Mouse (Mus musculus): ENCODE results near the gene Kcns1. TPM values are rescaled to one million over a fixed set of nuclear protein-coding genes. Genes with fewer than 3 reads are reported as not detected.
A peak's percentile ranks its signal among the peaks of the same experiment; 100 is the strongest.

Gene Kcns1
- polyA plus RNA-seq, 1 experiment from 2014 or later = not detected

DNA sequence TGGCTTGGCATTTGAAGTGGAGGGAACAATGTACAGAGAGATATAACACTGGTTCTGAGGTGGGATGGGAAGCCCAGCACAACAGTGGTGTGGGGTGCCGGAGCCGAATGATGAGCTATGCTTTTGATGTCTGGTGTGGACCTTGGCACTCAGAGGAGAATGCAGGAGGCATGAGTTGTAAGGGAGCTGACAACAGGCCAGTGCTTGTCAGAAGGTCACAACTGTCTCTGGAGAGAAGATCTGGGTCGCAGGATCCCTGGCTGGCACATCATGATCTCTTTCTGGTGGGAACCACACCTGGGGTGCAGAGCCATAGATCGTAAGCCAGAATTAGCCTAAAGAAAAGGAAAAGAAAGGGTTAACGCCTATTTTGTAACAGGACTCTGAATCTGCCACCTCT lies 6.9 kb upstream of the Kcns1 start:
- Histone ChIP-seq H3K4me1 (ENCODE audit: insufficient read depth) (no peaks in the 10 kb centered on the region), H3K4me3 (ENCODE audit: low read depth, low read length) (no peak overlapping the region), H3K36me3 (replicated peaks; ENCODE audit: insufficient read depth, low read length) (no peaks in the 10 kb centered on the region), H3K9ac (replicated peaks) (no peak overlapping the region), H3K27ac (ENCODE audit: low read depth) (no peak overlapping the region), H3K4me2 (ENCODE audit: low read depth, low read length) (no peak overlapping the region), H3K27me3 (ENCODE audit: insufficient read depth, low read length) (0 out of 2 replicates have a peak, but pooled peaks cover 5% of the 10 kb centered on the region), H3K9me3 (ENCODE audit: low read length) (no peaks in the 10 kb centered on the region)
- ATAC-seq (no peak), DNase-seq (no peak)
- no peak for TF ChIP-seq EP300 (IDR thresholded peaks at IDR 0.05; ENCODE audit: low read depth)
- TF ChIP-seq CTCF (IDR thresholded peaks at IDR 0.05; ENCODE audit: low read depth) = no peak
- 77% methylated on average over 5 of the region's 5 CpGs for WGBS (ENCODE audit: insufficient replicate concordance)

DNA sequence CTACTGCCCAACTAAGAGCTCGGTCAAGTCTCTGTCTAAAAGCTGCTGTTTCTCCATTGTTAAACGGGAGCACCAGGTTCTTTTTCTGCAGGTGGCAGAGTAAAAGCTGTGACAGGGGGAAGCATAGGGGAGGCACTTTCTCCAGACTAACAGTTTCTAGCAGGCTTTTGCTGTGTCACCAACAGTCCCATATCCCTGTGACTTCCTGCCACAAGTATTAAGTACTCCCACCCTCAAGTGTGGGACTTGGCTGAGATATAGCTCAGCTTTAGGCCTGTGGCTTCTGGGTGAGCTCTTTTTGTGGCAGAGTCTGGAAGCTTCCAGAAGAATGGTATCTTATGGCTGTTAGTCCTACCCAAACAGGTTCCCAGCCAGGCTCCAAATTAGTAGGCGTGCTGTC lies 4.9 kb upstream of the Kcns1 start:
- no peak overlapping the region for H3K4me2 ChIP-seq (ENCODE audit: low read depth, low read length)
- ATAC-seq (no peak), DNase-seq (no peak)
- 51% methylated on average over 3 of the region's 3 CpGs for WGBS (ENCODE audit: insufficient replicate concordance)
- H3K9ac ChIP-seq (replicated peaks) = no peak overlapping the region
- no peak overlapping the region for H3K27ac ChIP-seq (ENCODE audit: low read depth)
- H3K36me3 ChIP-seq (replicated peaks; ENCODE audit: insufficient read depth, low read length) = no peaks in the 10 kb centered on the region
- no peak for TF ChIP-seq CTCF (IDR thresholded peaks at IDR 0.05; ENCODE audit: low read depth)
- TF ChIP-seq EP300 (IDR thresholded peaks at IDR 0.05; ENCODE audit: low read depth) = no peak
- peaks cover 17% of the 10 kb centered on the region for H3K27me3 ChIP-seq (ENCODE audit: insufficient read depth, low read length)
- H3K9me3 ChIP-seq (ENCODE audit: low read length) = no peaks in the 10 kb centered on the region
- no peaks in the 10 kb centered on the region for H3K4me1 ChIP-seq (ENCODE audit: insufficient read depth)
- H3K4me3 ChIP-seq (ENCODE audit: low read depth, low read length) = no peak overlapping the region

DNA sequence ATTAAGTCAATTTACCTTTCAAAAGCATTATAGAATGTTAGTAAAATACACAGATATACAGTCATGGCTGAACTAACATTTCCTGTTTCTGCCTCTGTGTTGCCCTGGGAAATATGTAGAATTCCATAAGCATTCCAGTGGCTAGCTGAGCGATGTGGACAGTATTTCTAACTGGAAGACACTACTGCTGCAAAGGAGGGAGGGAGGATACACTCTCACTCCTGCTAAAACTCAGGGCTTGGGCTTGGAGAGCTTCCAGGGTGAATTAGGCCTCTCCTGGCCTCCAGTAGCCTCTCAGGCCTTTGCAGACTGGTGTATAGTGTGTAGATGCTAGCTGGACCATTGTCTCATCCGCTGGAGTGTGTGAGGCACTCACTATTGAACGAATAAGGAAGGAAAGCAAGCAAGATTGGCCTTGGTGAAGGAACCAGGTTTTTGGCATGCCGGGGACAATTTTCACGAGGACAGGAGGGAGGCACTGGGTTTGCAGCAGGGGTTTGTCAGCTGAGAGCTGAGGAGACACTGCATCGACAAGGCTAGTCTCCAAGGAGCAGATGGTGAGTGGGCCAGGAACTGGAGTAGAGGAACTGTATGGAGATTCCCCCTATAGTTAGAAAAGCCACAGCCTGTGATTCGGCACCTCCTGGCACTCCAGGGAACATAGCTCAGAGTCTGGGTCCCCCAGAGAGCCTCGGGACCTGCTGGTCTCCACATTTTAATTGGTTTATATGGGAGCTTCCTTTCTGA lies 3.9 kb upstream of the Kcns1 start:
- Histone ChIP-seq H3K27ac (ENCODE audit: low read depth) (no peak overlapping the region), H3K4me3 (ENCODE audit: low read depth, low read length) (no peak overlapping the region), H3K4me2 (ENCODE audit: low read depth, low read length) (no peak overlapping the region), H3K9ac (replicated peaks) (no peak overlapping the region), H3K27me3 (ENCODE audit: insufficient read depth, low read length) (peaks cover 27% of the 10 kb centered on the region), H3K9me3 (ENCODE audit: low read length) (no peaks in the 10 kb centered on the region), H3K4me1 (ENCODE audit: insufficient read depth) (no peaks in the 10 kb centered on the region), H3K36me3 (replicated peaks; ENCODE audit: insufficient read depth, low read length) (no peaks in the 10 kb centered on the region)
- ATAC-seq (no peak), DNase-seq (no peak)
- WGBS (ENCODE audit: insufficient replicate concordance) = 69% methylated on average over 8 of the region's 8 CpGs
- TF ChIP-seq EP300 (IDR thresholded peaks at IDR 0.05; ENCODE audit: low read depth) (no peak), CTCF (IDR thresholded peaks at IDR 0.05; ENCODE audit: low read depth) (no peak)

DNA sequence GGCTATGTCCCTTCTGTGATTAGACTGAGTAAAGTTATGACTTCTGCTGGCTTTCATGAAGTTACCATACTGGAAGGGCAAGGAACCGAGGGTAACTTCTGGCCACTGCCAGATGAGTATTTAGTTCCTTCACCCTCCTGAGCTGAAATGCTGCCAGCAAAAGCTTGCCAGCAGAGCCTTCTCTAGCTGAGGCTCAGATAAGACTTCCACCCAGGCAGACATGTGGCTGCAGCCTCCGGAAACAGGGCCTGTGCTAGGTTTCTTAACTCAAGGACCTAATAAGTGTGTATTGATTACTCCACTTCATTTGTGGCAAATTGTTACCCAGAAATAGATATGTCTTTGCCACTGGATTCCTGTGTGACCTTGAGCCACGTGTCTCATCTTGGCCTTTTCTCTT lies 2.5 kb upstream of the Kcns1 start:
- WGBS (ENCODE audit: insufficient replicate concordance) = 45% methylated on average over 3 of the region's 3 CpGs
- no peak for ATAC-seq
- no peak overlapping the region for H3K4me3 ChIP-seq (ENCODE audit: low read depth, low read length)
- H3K27me3 ChIP-seq (ENCODE audit: insufficient read depth, low read length) = peaks cover 42% of the 10 kb centered on the region
- no peak overlapping the region for H3K9ac ChIP-seq (replicated peaks)
- H3K9me3 ChIP-seq (ENCODE audit: low read length) = no peaks in the 10 kb centered on the region
- no peaks in the 10 kb centered on the region for H3K36me3 ChIP-seq (replicated peaks; ENCODE audit: insufficient read depth, low read length)
- no peak overlapping the region for H3K4me2 ChIP-seq (ENCODE audit: low read depth, low read length)
- no peak for DNase-seq
- no peak for TF ChIP-seq EP300 (IDR thresholded peaks at IDR 0.05; ENCODE audit: low read depth)
- TF ChIP-seq CTCF (IDR thresholded peaks at IDR 0.05; ENCODE audit: low read depth) = no peak
- H3K27ac ChIP-seq (ENCODE audit: low read depth) = no peak overlapping the region
- peaks cover 2% of the 10 kb centered on the region; the same call in 1 of the 2 replicates for H3K4me1 ChIP-seq (ENCODE audit: insufficient read depth)

DNA sequence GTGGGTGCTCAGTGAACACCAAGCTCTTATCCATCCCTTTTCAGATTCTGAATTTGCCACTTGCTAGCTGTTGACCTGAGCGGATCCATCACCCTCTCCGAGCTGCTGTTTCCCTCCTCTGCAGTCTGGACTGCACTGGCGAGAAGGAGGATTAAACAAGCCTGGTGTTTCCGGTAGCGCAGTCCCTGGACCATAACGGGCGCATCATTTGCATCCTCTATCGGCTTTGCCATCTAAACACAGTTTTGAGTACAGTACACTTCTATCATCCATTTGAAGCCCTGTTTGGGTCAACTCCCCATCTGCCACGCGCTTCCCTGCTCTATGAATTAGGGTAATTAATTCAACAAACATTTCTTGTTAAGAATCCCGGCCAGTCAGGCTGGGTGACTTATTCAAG lies 587 bp downstream of the Kcns1 start:
- WGBS (ENCODE audit: insufficient replicate concordance) = 5% methylated on average over 11 of the region's 11 CpGs
- Histone ChIP-seq H3K36me3 (replicated peaks; ENCODE audit: insufficient read depth, low read length) (no peaks in the 10 kb centered on the region), H3K9me3 (ENCODE audit: low read length) (no peaks in the 10 kb centered on the region), H3K4me1 (ENCODE audit: insufficient read depth) (peaks cover 5% of the 10 kb centered on the region; the same call in 1 of the 2 replicates), H3K27me3 (ENCODE audit: insufficient read depth, low read length) (peaks cover 66% of the 10 kb centered on the region), H3K4me2 (ENCODE audit: low read depth, low read length) (no peak overlapping the region), H3K4me3 (ENCODE audit: low read depth, low read length) (no peak overlapping the region), H3K27ac (ENCODE audit: low read depth) (no peak overlapping the region), H3K9ac (replicated peaks) (no peak overlapping the region)
- TF ChIP-seq EP300 (IDR thresholded peaks at IDR 0.05; ENCODE audit: low read depth) = no peak
- TF ChIP-seq CTCF (IDR thresholded peaks at IDR 0.05; ENCODE audit: low read depth) = no peak
- DNase-seq = no peak
- ATAC-seq = no peak

DNA sequence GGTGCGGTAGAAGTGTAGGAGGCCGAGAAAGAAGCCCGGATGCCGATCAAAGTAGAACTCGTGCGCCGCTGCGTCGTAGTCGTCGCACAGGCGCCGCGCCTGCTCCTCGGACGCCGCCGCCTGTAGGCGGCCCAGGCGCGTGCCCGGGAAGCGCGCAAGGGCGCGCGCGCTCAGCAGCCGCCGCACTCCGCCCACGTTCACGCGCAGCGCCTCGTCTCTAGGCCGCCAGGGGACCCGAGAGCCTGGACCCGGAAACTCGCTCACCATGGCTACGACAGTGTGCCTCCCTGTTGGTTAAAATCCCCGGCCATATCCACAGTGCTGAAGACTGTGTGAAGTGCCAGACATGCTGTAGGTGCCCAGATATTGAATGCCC lies 2.4 kb downstream of the Kcns1 start:
- no peak for ATAC-seq
- peaks cover 5% of the 10 kb centered on the region; the same call in 1 of the 2 replicates for H3K4me1 ChIP-seq (ENCODE audit: insufficient read depth)
- no peak for TF ChIP-seq CTCF (IDR thresholded peaks at IDR 0.05; ENCODE audit: low read depth)
- TF ChIP-seq EP300 (IDR thresholded peaks at IDR 0.05; ENCODE audit: low read depth) = no peak
- no peaks in the 10 kb centered on the region for H3K9me3 ChIP-seq (ENCODE audit: low read length)
- no peak for DNase-seq
- 0 out of 2 replicates have a peak overlapping the region, but pooled peaks have one; percentile 24 for H3K4me3 ChIP-seq (ENCODE audit: low read depth, low read length)
- H3K27me3 ChIP-seq (ENCODE audit: insufficient read depth, low read length) = peaks cover 63% of the 10 kb centered on the region
- H3K36me3 ChIP-seq (replicated peaks; ENCODE audit: insufficient read depth, low read length) = no peaks in the 10 kb centered on the region
- no peak overlapping the region for H3K27ac ChIP-seq (ENCODE audit: low read depth)
- WGBS (ENCODE audit: insufficient replicate concordance) = 15% methylated on average over 42 of the region's 42 CpGs
- no peak overlapping the region for H3K4me2 ChIP-seq (ENCODE audit: low read depth, low read length)
- no peak overlapping the region for H3K9ac ChIP-seq (replicated peaks)

Data from liver, postnatal 0 days (tissue).